Mouse (Mus musculus): ENCODE data around the gene Idh3g.

Gene Idh3g

GRCm38 (mm10) chrX:73786364-73787224 lies at the start of gene Idh3g, which contains the start of gene Ssr4:
Gene Idh3g, minus strand, starts transcription at chrX:73786897.
Gene Ssr4, plus strand, starts transcription at chrX:73787028.
- DNase-seq (ENCODE audit: low read depth), result peak; percentile 94

GRCm38 (mm10) chrX:73835731-73836130 lies 49.0 kb upstream of the Idh3g start:
- no peak for DNase-seq (ENCODE audit: low read depth)

GRCm38 (mm10) chrX:73824185-73825151 lies 37.8 kb upstream of the Idh3g start, which contains the start of gene Pdzd4:
Gene Pdzd4, minus strand, starts transcription at chrX:73824969.
- peak; percentile 11 for DNase-seq (ENCODE audit: low read depth)

GRCm38 (mm10) chrX:73823747-73824146 lies 37.0 kb upstream of the Idh3g start:
- DNase-seq (ENCODE audit: low read depth), result no peak

GRCm38 (mm10) chrX:73816596-73817314 lies 30.1 kb upstream of the Idh3g start:
- no peak for DNase-seq (ENCODE audit: low read depth)

GRCm38 (mm10) chrX:73815072-73815471 lies 28.4 kb upstream of the Idh3g start:
- DNase-seq (ENCODE audit: low read depth), result no peak

- no peak for DNase-seq (ENCODE audit: low read depth)
Observed at GRCm38 (mm10) chrX:73805814-73806213, 19.1 kb upstream of the Idh3g start.

- peak; percentile 18 for DNase-seq (ENCODE audit: low read depth)
Observed at GRCm38 (mm10) chrX:73798502-73798901, 11.8 kb upstream of the Idh3g start.

- no peak for DNase-seq (ENCODE audit: low read depth)
Observed at GRCm38 (mm10) chrX:73797511-73797910, 10.8 kb upstream of the Idh3g start.

- no peak for DNase-seq (ENCODE audit: low read depth)
Observed at GRCm38 (mm10) chrX:73793505-73793904, 6.8 kb upstream of the Idh3g start.

- DNase-seq (ENCODE audit: low read depth), result no peak
Observed at GRCm38 (mm10) chrX:73793039-73793438, 6.3 kb upstream of the Idh3g start.

- DNase-seq (ENCODE audit: low read depth), result no peak
Observed at GRCm38 (mm10) chrX:73788501-73788900, 1.8 kb upstream of the Idh3g start.

- DNase-seq (ENCODE audit: low read depth), result no peak
Observed at GRCm38 (mm10) chrX:73787225-73787558, 495 bp upstream of the Idh3g start.

- DNase-seq (ENCODE audit: low read depth), result no peak
Observed at GRCm38 (mm10) chrX:73785666-73786065, 1.0 kb downstream of the Idh3g start.

GRCm38 (mm10) chrX:73782227-73782626 lies 4.5 kb downstream of the Idh3g start:
- DNase-seq (ENCODE audit: low read depth), result no peak

GRCm38 (mm10) chrX:73774802-73775483 lies 11.8 kb downstream of the Idh3g start:
- no peak for DNase-seq (ENCODE audit: low read depth)

- DNase-seq (ENCODE audit: low read depth), result no peak
Observed at GRCm38 (mm10) chrX:73774168-73774760, 12.4 kb downstream of the Idh3g start, which contains the start of gene Srpk3. Gene Srpk3, plus strand, starts transcription at chrX:73774405.

GRCm38 (mm10) chrX:73767267-73767666 lies 19.4 kb downstream of the Idh3g start:
- no peak for DNase-seq (ENCODE audit: low read depth)

- DNase-seq (ENCODE audit: low read depth), result no peak
Observed at GRCm38 (mm10) chrX:73765311-73765710, 21.4 kb downstream of the Idh3g start.

GRCm38 (mm10) chrX:73758611-73759290 lies 27.9 kb downstream of the Idh3g start:
- no peak for DNase-seq (ENCODE audit: low read depth)
